In genomic region chrY:90737606-90738430, GRCm38 (mm10) we compare ENCODE assay signal across 15 mouse cellular contexts. TPM values are rescaled to one million over a fixed set of nuclear protein-coding genes. Genes with fewer than 3 reads are reported as not detected.
DNase-seq lines count a peak whose midpoint lies in the region; TF ChIP-seq lines count a peak whose summit lies in the region.
"Had no signal": no experiment of that assay in that cellular context is flagged by ENCODE, and none has a peak within 500 bp of the region (broad histone marks: within the 10 kb centered on the region; RNA-seq: fewer than 3 reads in every experiment).

No protein-coding gene starts in this region.

- no peak for TF ChIP-seq CTCF in E14TG2a.4 (conservative IDR thresholded peaks at IDR 0.05; ENCODE audit: low read length)

- DNase-seq in 416B (ENCODE audit: low read depth): peak; percentile 69
- DNase-seq in ZHBTc4 (ENCODE audit: low read depth, low spot score): peak; percentile 64
- DNase-seq in naive thymus-derived CD4-positive, alpha-beta T cell, adult 2 months (ENCODE audit: low read depth): peak; percentile 67
- no peak for DNase-seq in gastrocnemius, postnatal 10 days
- DNase-seq in lung, postnatal 10 days: no peak
- no peak for DNase-seq in thymus, postnatal 36 days
- DNase-seq: adrenal gland, adult 2 months; cerebellum, postnatal 10 days; heart, postnatal 36 days; liver, embryonic 13.5 days; lung, postnatal 14 days had no signal

- H3K27me3 ChIP-seq in E14TG2a.4 (ENCODE audit: insufficient read depth, low read length): no peaks in the 10 kb centered on the region
- H3K27me3 ChIP-seq: intestine, embryonic 15.5 days; liver, embryonic 13.5 days had no signal

- H3K36me3 ChIP-seq in E14TG2a.4 (ENCODE audit: insufficient read depth, low read length): peaks cover 69% of the 10 kb centered on the region

- H3K4me3 ChIP-seq in E14TG2a.4 (replicated peaks; ENCODE audit: low read length): 0 out of 2 replicates have a peak overlapping the region, but pooled peaks have one; percentile 17
- H3K4me3 ChIP-seq: forebrain, embryonic 10.5 days; intestine, embryonic 15.5 days; liver, embryonic 13.5 days; midbrain, embryonic 10.5 days had no signal

- H3K9me3 ChIP-seq in E14TG2a.4 (ENCODE audit: low read length): peaks cover 91% of the 10 kb centered on the region

- H3K4me1 ChIP-seq in E14TG2a.4 (replicated peaks; ENCODE audit: low read depth, low read length): no peaks in the 10 kb centered on the region
- H3K4me1 ChIP-seq: forebrain, embryonic 10.5 days; intestine, embryonic 15.5 days; liver, embryonic 13.5 days; midbrain, embryonic 10.5 days had no signal

RNA-seq across cellular contexts. Expression of gene Gm21860, which starts 16.8 kb away (rescaled TPM):
- total RNA-seq in gastrocnemius, postnatal 10 days (2021): not detected
- total RNA-seq: adrenal gland, adult 2 months; heart, postnatal 36 days had no signal

RNA-seq across cellular contexts. Expression of gene Gm47283, which starts 46.7 kb away (rescaled TPM):
- not detected for total RNA-seq in gastrocnemius, postnatal 10 days (2021)
- total RNA-seq: adrenal gland, adult 2 months; heart, postnatal 36 days had no signal

Comparison
In these comparisons a context has a peak if more than half of its experiments do, and no peak if none do; other contexts are left out.
1. DNase-seq: peak in 416B (single experiment), ZHBTc4 (single experiment) and naive thymus-derived CD4-positive, alpha-beta T cell, adult 2 months (single experiment); none in gastrocnemius, postnatal 10 days (single experiment), lung, postnatal 10 days (single experiment) and thymus, postnatal 36 days (0 of 2).